Mouse (Mus musculus): ENCODE measurements around the gene Lsm14b. TPM values are rescaled to one million over a fixed set of nuclear protein-coding genes. Genes with fewer than 3 reads are reported as not detected.
A peak's percentile ranks its signal among the peaks of the same experiment; 100 is the strongest.

The Lsm14b gene
- polyA plus RNA-seq, 1 experiment from 2014 or later, result 11.1 TPM

DNA sequence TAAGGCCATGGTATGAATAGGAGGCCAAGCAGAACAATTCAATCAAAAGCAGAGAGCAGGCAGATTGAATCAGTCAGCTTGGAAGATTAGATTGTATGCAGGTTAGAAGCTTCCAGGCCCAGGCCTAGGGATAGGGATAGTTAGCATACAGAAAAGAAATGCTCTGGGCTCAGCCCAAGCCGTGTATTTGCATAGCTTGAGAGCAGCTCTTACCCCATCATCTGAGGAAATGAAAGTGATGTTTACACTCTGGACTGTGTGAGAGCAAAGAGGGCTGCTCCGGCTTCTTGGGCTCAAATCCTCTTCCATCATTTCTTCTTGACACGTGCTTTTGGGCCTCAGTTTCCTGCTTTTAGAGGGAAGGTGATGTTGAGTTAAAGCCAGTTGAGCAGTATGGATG lies 22.8 kb downstream of the Lsm14b start:
- H3K4me2 ChIP-seq (ENCODE audit: low read depth, low read length), result no peak overlapping the region
- ATAC-seq (replicated peaks; ENCODE audit: insufficient number of reproducible peaks, low FRiP score, low TSS enrichment, low read depth) (no peak), DNase-seq (ENCODE audit: low spot score) (no peak)
- H3K4me1 ChIP-seq (ENCODE audit: control insufficient read depth, insufficient read depth, low read length), result no peaks in the 10 kb centered on the region
- no peaks in the 10 kb centered on the region; the same call in 1 of the 2 replicates for H3K36me3 ChIP-seq (replicated peaks; ENCODE audit: control insufficient read depth, insufficient read depth, low read depth, low read length)
- H3K27me3 ChIP-seq (ENCODE audit: control insufficient read depth, insufficient read depth, low read length), result no peaks in the 10 kb centered on the region
- H3K9me3 ChIP-seq (replicated peaks; ENCODE audit: control insufficient read depth, low read length), result no peaks in the 10 kb centered on the region
- 93% methylated on average over 3 of the region's 3 CpGs for WGBS
- no peak overlapping the region for H3K27ac ChIP-seq (replicated peaks; ENCODE audit: low read depth, low read length)
- H3K4me3 ChIP-seq (ENCODE audit: low read depth, low read length), result no peak overlapping the region
- H3K9ac ChIP-seq (replicated peaks; ENCODE audit: low read length), result no peak overlapping the region

DNA sequence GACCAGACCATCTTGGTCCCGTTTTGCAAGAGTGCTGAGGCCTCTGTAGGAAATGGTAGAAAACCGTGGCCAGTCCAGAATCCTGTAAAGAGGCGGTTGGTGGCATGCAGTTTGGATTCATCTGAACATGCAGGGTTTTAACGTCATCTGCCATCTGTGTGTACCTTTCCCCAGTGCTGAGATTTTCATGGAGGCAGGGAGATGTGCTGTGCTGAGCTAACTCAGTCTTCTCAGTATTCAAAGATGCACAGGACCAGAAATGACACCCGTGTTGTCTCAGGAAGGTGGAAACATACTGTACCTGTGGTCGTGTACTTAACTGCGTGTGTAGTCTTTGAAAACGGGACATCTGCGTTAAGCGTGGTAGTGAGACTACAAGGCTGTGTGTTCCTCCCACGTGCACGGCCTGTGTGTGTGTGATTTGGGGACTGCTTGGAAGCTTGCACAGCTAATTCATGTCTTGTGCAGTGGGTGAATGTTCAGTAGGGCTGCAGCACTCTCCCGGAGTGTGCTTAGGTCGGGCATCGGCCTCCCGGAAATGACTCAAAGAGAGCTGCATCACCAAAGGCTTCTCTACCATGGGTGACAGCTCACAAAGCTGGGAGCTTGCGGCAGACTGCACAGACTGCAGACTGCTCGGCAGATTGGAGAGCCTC lies 23.3 kb downstream of the Lsm14b start:
- DNase-seq (ENCODE audit: low spot score), result no peak
- Histone ChIP-seq H3K4me1 (ENCODE audit: control insufficient read depth, insufficient read depth, low read length) (no peaks in the 10 kb centered on the region), H3K9me3 (replicated peaks; ENCODE audit: control insufficient read depth, low read length) (no peaks in the 10 kb centered on the region), H3K27ac (replicated peaks; ENCODE audit: low read depth, low read length) (no peak overlapping the region), H3K27me3 (ENCODE audit: control insufficient read depth, insufficient read depth, low read length) (no peaks in the 10 kb centered on the region), H3K4me2 (ENCODE audit: low read depth, low read length) (no peak overlapping the region), H3K4me3 (ENCODE audit: low read depth, low read length) (no peak overlapping the region), H3K9ac (replicated peaks; ENCODE audit: low read length) (no peak overlapping the region), H3K36me3 (replicated peaks; ENCODE audit: control insufficient read depth, insufficient read depth, low read depth, low read length) (no peaks in the 10 kb centered on the region; the same call in 1 of the 2 replicates)
- WGBS, result 92% methylated on average over 18 of the region's 18 CpGs
- no peak for ATAC-seq (replicated peaks; ENCODE audit: insufficient number of reproducible peaks, low FRiP score, low TSS enrichment, low read depth)

DNA sequence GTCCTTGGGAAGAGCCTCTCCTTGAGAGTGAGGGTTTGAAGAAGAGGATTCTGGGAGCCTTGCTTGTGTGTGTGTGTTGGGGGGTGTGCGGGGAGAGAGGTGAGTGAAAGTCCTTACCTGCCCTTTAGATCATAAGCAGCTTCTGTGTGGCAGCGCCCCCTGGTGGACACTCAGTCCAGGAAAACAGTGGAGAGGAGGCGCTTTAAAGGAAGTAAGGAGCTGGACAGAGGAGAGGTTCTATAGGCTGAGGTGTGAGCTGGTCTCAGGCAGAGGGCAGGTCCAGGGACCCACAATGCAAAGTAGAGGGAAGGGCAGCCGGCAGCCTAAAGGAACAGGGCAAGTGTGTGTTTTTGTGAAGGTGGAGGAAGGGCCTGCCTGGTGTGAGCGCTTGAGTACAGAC lies 26.2 kb downstream of the Lsm14b start:
- Histone ChIP-seq H3K36me3 (replicated peaks; ENCODE audit: control insufficient read depth, insufficient read depth, low read depth, low read length) (no peaks in the 10 kb centered on the region; the same call in 1 of the 2 replicates), H3K27ac (replicated peaks; ENCODE audit: low read depth, low read length) (no peak overlapping the region)
- 7% methylated on average over 4 of the region's 5 CpGs for WGBS

DNA sequence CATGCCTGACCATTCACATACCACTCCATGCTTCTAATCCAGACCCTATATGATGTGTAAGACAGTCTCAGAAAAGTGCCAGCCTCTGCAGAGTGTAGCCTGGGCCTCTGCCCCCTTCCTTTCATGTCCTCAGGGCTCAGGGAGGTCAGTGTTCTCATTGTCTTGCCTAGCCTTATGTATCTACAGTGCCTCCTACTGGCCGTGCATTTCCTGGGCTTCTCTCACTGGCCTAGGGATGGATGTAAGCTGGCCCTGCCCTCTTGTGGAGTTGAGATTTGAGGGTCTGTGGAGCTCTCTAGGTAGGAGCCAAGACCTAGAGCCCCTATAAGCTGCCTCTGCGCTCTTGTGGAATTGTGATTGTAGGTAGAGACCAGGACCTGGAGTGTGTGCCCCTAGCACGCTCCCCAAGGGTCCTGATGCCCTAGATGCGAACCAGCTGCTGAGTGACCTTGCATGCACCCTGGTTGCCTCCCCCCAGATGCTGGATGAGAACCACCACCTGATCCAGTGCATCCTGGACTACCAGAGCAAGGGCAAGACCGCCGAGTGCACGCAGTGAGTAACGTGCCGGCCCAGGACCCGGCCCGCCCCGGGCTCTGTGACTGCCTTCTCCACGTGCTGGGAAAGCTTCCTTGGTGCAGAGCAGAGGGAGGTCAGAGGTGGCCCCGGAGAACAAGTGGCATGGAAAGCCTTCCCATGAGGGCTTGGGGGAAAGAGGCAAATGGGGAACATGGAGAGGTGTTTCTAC lies 27.4 kb downstream of the Lsm14b start:
- H3K9ac ChIP-seq (replicated peaks; ENCODE audit: low read length), result no peak overlapping the region
- H3K27me3 ChIP-seq (ENCODE audit: control insufficient read depth, insufficient read depth, low read length), result no peaks in the 10 kb centered on the region
- no peak overlapping the region for H3K4me3 ChIP-seq (ENCODE audit: low read depth, low read length)
- 82% methylated on average over 14 of the region's 14 CpGs for WGBS
- H3K9me3 ChIP-seq (replicated peaks; ENCODE audit: control insufficient read depth, low read length), result no peaks in the 10 kb centered on the region
- ATAC-seq (replicated peaks; ENCODE audit: insufficient number of reproducible peaks, low FRiP score, low TSS enrichment, low read depth) (no peak), DNase-seq (ENCODE audit: low spot score) (peak; percentile 26)
- no peaks in the 10 kb centered on the region for H3K4me1 ChIP-seq (ENCODE audit: control insufficient read depth, insufficient read depth, low read length)
- H3K36me3 ChIP-seq (replicated peaks; ENCODE audit: control insufficient read depth, insufficient read depth, low read depth, low read length), result no peaks in the 10 kb centered on the region; the same call in none of the 2 replicates
- no peak overlapping the region for H3K27ac ChIP-seq (replicated peaks; ENCODE audit: low read depth, low read length)
- H3K4me2 ChIP-seq (ENCODE audit: low read depth, low read length), result no peak overlapping the region

More for the DNA sequence above, 26.2 kb downstream of the Lsm14b start:
- no peaks in the 10 kb centered on the region for H3K27me3 ChIP-seq (ENCODE audit: control insufficient read depth, insufficient read depth, low read length)
- ATAC-seq (replicated peaks; ENCODE audit: insufficient number of reproducible peaks, low FRiP score, low TSS enrichment, low read depth) (0 out of 2 replicates have a peak, but pooled peaks have one; percentile 13), DNase-seq (ENCODE audit: low spot score) (peak; percentile 79)
- no peak overlapping the region for H3K4me3 ChIP-seq (ENCODE audit: low read depth, low read length)
- H3K4me2 ChIP-seq (ENCODE audit: low read depth, low read length), result no peak overlapping the region
- no peak overlapping the region for H3K9ac ChIP-seq (replicated peaks; ENCODE audit: low read length)
- H3K4me1 ChIP-seq (ENCODE audit: control insufficient read depth, insufficient read depth, low read length), result no peaks in the 10 kb centered on the region
- H3K9me3 ChIP-seq (replicated peaks; ENCODE audit: control insufficient read depth, low read length), result no peaks in the 10 kb centered on the region

- no peak overlapping the region for H3K4me3 ChIP-seq (ENCODE audit: low read depth, low read length)
- ATAC-seq (replicated peaks; ENCODE audit: insufficient number of reproducible peaks, low FRiP score, low TSS enrichment, low read depth) (no peak), DNase-seq (ENCODE audit: low spot score) (no peak)
- H3K9ac ChIP-seq (replicated peaks; ENCODE audit: low read length), result no peak overlapping the region
- no peak overlapping the region for H3K27ac ChIP-seq (replicated peaks; ENCODE audit: low read depth, low read length)
- WGBS, result 94% methylated on average over 9 of the region's 9 CpGs
- no peak overlapping the region for H3K4me2 ChIP-seq (ENCODE audit: low read depth, low read length)
- no peaks in the 10 kb centered on the region for H3K9me3 ChIP-seq (replicated peaks; ENCODE audit: control insufficient read depth, low read length)
- peaks cover 3% of the 10 kb centered on the region for H3K36me3 ChIP-seq (replicated peaks; ENCODE audit: control insufficient read depth, insufficient read depth, low read depth, low read length)
- no peaks in the 10 kb centered on the region for H3K4me1 ChIP-seq (ENCODE audit: control insufficient read depth, insufficient read depth, low read length)
- H3K27me3 ChIP-seq (ENCODE audit: control insufficient read depth, insufficient read depth, low read length), result no peaks in the 10 kb centered on the region
Observed at GRCm38 (mm10) chr2:180053001-180053400, 28.2 kb downstream of the Lsm14b start.

- Histone ChIP-seq H3K4me3 (ENCODE audit: low read depth, low read length) (no peak overlapping the region), H3K9ac (replicated peaks; ENCODE audit: low read length) (no peak overlapping the region), H3K4me1 (ENCODE audit: control insufficient read depth, insufficient read depth, low read length) (no peaks in the 10 kb centered on the region), H3K9me3 (replicated peaks; ENCODE audit: control insufficient read depth, low read length) (no peaks in the 10 kb centered on the region), H3K36me3 (replicated peaks; ENCODE audit: control insufficient read depth, insufficient read depth, low read depth, low read length) (peaks cover 10% of the 10 kb centered on the region), H3K4me2 (ENCODE audit: low read depth, low read length) (no peak overlapping the region), H3K27me3 (ENCODE audit: control insufficient read depth, insufficient read depth, low read length) (no peaks in the 10 kb centered on the region), H3K27ac (replicated peaks; ENCODE audit: low read depth, low read length) (no peak overlapping the region)
- no peak for ATAC-seq (replicated peaks; ENCODE audit: insufficient number of reproducible peaks, low FRiP score, low TSS enrichment, low read depth)
- WGBS, result 96% methylated on average over 11 of the region's 11 CpGs
- DNase-seq (ENCODE audit: low spot score), result no peak
Observed at GRCm38 (mm10) chr2:180063338-180064131, 38.7 kb downstream of the Lsm14b start.

DNA sequence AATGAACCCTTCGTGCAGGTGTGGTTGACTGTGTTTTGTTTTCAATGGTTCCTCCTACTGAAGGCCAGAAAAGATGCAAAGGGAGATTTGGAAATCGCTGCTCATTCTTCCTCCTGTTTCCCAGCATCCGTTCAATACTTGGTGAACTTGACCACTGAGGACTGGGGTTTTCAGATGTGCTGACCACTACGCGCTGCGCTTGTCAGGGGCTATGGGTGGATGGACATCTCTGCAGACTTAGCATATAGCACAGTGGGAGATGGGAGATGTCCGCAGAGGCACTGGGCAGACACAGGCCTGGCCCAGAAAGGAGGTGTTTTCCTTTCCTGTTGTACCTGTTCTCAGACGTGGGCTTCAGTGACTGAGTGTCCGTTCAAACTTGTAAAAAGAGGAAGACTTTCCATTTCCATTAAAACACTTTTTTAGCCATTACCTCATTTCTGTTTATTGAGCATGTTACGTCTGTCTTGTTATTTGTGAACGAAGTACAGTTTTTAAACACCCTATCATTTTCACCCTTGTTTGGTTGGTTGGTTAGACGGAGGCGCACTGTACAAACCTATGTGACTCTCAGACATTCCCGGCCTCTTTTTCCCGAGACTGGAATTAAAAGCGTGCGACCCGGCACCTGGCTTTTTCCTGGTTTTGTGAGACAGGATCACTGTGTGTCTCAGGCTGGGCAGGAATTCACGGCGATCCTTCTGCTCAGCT lies 45.1 kb downstream of the Lsm14b start:
- peak overlapping the region; percentile 75 for H3K4me3 ChIP-seq (ENCODE audit: low read depth, low read length)
- no peaks in the 10 kb centered on the region for H3K27me3 ChIP-seq (ENCODE audit: control insufficient read depth, insufficient read depth, low read length)
- no peak overlapping the region for H3K27ac ChIP-seq (replicated peaks; ENCODE audit: low read depth, low read length)
- ATAC-seq (replicated peaks; ENCODE audit: insufficient number of reproducible peaks, low FRiP score, low TSS enrichment, low read depth) (peak; percentile 51), DNase-seq (ENCODE audit: low spot score) (no peak)
- H3K9me3 ChIP-seq (replicated peaks; ENCODE audit: control insufficient read depth, low read length), result no peaks in the 10 kb centered on the region
- no peaks in the 10 kb centered on the region for H3K4me1 ChIP-seq (ENCODE audit: control insufficient read depth, insufficient read depth, low read length)
- H3K4me2 ChIP-seq (ENCODE audit: low read depth, low read length), result peak overlapping the region; percentile 93
- H3K36me3 ChIP-seq (replicated peaks; ENCODE audit: control insufficient read depth, insufficient read depth, low read depth, low read length), result no peaks in the 10 kb centered on the region; the same call in 1 of the 2 replicates
- H3K9ac ChIP-seq (replicated peaks; ENCODE audit: low read length), result peak overlapping the region; percentile 77
- WGBS, result 34% methylated on average over 20 of the region's 20 CpGs
